15 mouse cellular contexts compared by ENCODE assay signal in genomic region chr10:54548526-54548925, GRCm38 (mm10).
"Had no signal": no experiment of that assay in that cellular context is flagged by ENCODE, and none has a peak within 500 bp of the region (broad histone marks: within the 10 kb centered on the region; RNA-seq: fewer than 3 reads in every experiment).

No protein-coding gene starts in this region.

- H3K9me3 ChIP-seq: limb, embryonic 15.5 days; liver, embryonic 12.5 days; neural tube, embryonic 15.5 days had no signal

- H3K4me2 ChIP-seq: limb, embryonic 15.5 days; liver, embryonic 12.5 days; lung, embryonic 14.5 days; midbrain, embryonic 11.5 days; neural tube, embryonic 15.5 days had no signal

- H3K27ac ChIP-seq: kidney, postnatal 0 days; limb, embryonic 15.5 days; liver, embryonic 12.5 days; neural tube, embryonic 15.5 days had no signal

- H3K4me3 ChIP-seq: limb, embryonic 15.5 days; liver, embryonic 12.5 days; myocyte; neural tube, embryonic 15.5 days had no signal

- ATAC-seq: liver, embryonic 12.5 days had no signal

- DNase-seq: kidney, adult 9 months; kidney, postnatal 36 days; left cerebral cortex, postnatal 4 days; lung, embryonic 14.5 days; lung, postnatal 10 days; lung, postnatal 4 days; right cerebral cortex, adult 18-20 months; right cerebral cortex, postnatal 25 days; thymus, postnatal 36 days had no signal

- H3K9ac ChIP-seq: limb, embryonic 15.5 days; liver, embryonic 12.5 days; lung, embryonic 14.5 days; neural tube, embryonic 15.5 days had no signal

- H3K36me3 ChIP-seq: limb, embryonic 15.5 days; liver, embryonic 12.5 days; neural tube, embryonic 15.5 days had no signal

- H3K27me3 ChIP-seq: limb, embryonic 15.5 days; liver, embryonic 12.5 days; neural tube, embryonic 15.5 days had no signal

- H3K4me1 ChIP-seq: limb, embryonic 15.5 days; liver, embryonic 12.5 days; neural tube, embryonic 15.5 days had no signal
